Mouse (Mus musculus) olfactory bulb, adult 2 months (tissue): ENCODE results near the gene Ccnd2.

Experiments used
- CTCF ChIP-seq: fragments of 200-500 bp; IDR thresholded peaks from 2 replicates; pipeline ENCODE4 v1.5.1; 2012; ENCODE audit warnings: low read depth, mild to moderate bottlenecking, low read length, moderate library complexity; ENCODE audit not compliant: insufficient read depth
- POLR2A ChIP-seq: fragments of 200-500 bp; IDR thresholded peaks from 2 replicates; pipeline ENCODE4 v1.6.1; 2012; ENCODE audit warnings: mild to moderate bottlenecking, low read depth, low read length, moderate library complexity; ENCODE audit not compliant: insufficient read depth

GRCm38 (mm10) chr6:127109402-127109930 is 42.5 kb downstream of the Ccnd2 start, which contains the start of gene Tigar:
- TF ChIP-seq CTCF, result 0 out of 2 replicates have a peak, but pooled peaks have one; percentile 12
- TF ChIP-seq POLR2A, result peak; percentile 88
